Mouse (Mus musculus): Measurements from ENCODE around the gene Rbm6.

GRCm38 (mm10) chr9:107782536-107783203 is 90.4 kb downstream of the Rbm6 start:
- no peak for TF ChIP-seq POLR2A (IDR thresholded peaks at IDR 0.05; ENCODE audit: extremely low read depth, insufficient read depth, low read length)
- TF ChIP-seq CTCF (IDR thresholded peaks at IDR 0.05; ENCODE audit: extremely low read depth, insufficient read depth, low read length) = no peak

All from cortical plate, adult 2 months (tissue).